Mouse (Mus musculus): ENCODE results near the gene Sumo1. TPM values are rescaled to one million over a fixed set of nuclear protein-coding genes. Genes with fewer than 3 reads are reported as not detected.

Sumo1 gene
- total and polyA plus RNA-seq, 3 experiments = 122 to 505 (median 296) TPM

DNA sequence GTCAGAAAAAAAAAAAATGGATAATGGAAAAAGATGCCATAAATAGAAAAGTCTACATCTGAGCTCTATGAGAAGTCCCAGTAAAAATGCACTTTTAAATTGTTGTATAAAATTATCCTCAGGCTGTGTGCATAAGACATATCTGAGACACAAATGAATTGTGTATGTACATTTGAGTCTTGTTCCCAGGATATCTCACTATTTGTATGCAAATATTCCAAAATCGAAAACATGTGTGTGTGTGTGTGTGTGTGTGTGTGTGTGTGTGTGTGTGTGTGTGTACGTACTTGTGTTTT lies 67.3 kb downstream of the Sumo1 start:
- no peaks in the 10 kb centered on the region for H3K27me3 ChIP-seq (replicated peaks)
- in situ Hi-C loops (cut with MboI; ENCODE audit: low pct_ligation_motif_present, low pct_unique_long_range_greater_than_20kb, low sequenced_read_pairs) = loop anchor here (25.0 kb wide), 1 partner anchor 291 kb away; no protein-coding TSS in a partner anchor
- H3K4me1 ChIP-seq (ENCODE audit: control insufficient read depth in 1 of 2, insufficient read depth in 2 of 2) = peaks cover 14 to 24% of the 10 kb centered on the region in 2 experiments
- no peak overlapping the region for H3K4me3 ChIP-seq (replicated peaks in 1 of 3; ENCODE audit: low read depth in 2 of 3, low read length in 2 of 3, poor library complexity in 1 of 3)
- no peaks in the 10 kb centered on the region for H3K79me2 ChIP-seq (replicated peaks; ENCODE audit: control insufficient read depth, extremely low read depth, insufficient read depth, poor library complexity, severe bottlenecking)
- H3K36me3 ChIP-seq (replicated peaks in 1 of 2; ENCODE audit: control insufficient read depth in 1 of 2, insufficient read depth in 1 of 2, low read length in 1 of 2) = no peaks in the 10 kb centered on the region
- dilution Hi-C loops (cut with MboI; ENCODE audit: extremely low pct_ligation_motif_present, extremely low pct_unique_long_range_greater_than_20kb, low sequenced_read_pairs) = no loop called here
- DNase-seq (ENCODE audit: extremely low read depth) = no peak
- H3K9me3 ChIP-seq (replicated peaks; ENCODE audit: low read length) = no peaks in the 10 kb centered on the region
- H3K27ac ChIP-seq (ENCODE audit: insufficient read depth, low read depth) = no peak overlapping the region
- no peak overlapping the region for H3K9ac ChIP-seq (ENCODE audit: insufficient read depth, low read depth)
- no peak overlapping the region for H3K4me2 ChIP-seq (ENCODE audit: insufficient read depth, low read depth, poor library complexity, severe bottlenecking)
- no peak for TF ChIP-seq POLR2A (IDR thresholded peaks at IDR 0.05; ENCODE audit: low read depth, low read length)
- no peak for TF ChIP-seq CTCF (conservative IDR thresholded peaks at IDR 0.05 in 1 of 2, IDR thresholded peaks at IDR 0.05 in 1 of 2; ENCODE audit: low read depth in 2 of 2, low read length in 2 of 2)
- TF ChIP-seq ETS1 (conservative IDR thresholded peaks at IDR 0.05; ENCODE audit: low read depth, low read length) = no peak
- TF ChIP-seq HCFC1 (IDR thresholded peaks at IDR 0.05; ENCODE audit: low read depth, low read length) = no peak
- no peak for TF ChIP-seq RAD21 (IDR thresholded peaks at IDR 0.05; ENCODE audit: low read depth, low read length)
- TF ChIP-seq E2F4 (IDR thresholded peaks at IDR 0.05; ENCODE audit: insufficient replicate concordance, low read depth, low read length) = no peak

DNA sequence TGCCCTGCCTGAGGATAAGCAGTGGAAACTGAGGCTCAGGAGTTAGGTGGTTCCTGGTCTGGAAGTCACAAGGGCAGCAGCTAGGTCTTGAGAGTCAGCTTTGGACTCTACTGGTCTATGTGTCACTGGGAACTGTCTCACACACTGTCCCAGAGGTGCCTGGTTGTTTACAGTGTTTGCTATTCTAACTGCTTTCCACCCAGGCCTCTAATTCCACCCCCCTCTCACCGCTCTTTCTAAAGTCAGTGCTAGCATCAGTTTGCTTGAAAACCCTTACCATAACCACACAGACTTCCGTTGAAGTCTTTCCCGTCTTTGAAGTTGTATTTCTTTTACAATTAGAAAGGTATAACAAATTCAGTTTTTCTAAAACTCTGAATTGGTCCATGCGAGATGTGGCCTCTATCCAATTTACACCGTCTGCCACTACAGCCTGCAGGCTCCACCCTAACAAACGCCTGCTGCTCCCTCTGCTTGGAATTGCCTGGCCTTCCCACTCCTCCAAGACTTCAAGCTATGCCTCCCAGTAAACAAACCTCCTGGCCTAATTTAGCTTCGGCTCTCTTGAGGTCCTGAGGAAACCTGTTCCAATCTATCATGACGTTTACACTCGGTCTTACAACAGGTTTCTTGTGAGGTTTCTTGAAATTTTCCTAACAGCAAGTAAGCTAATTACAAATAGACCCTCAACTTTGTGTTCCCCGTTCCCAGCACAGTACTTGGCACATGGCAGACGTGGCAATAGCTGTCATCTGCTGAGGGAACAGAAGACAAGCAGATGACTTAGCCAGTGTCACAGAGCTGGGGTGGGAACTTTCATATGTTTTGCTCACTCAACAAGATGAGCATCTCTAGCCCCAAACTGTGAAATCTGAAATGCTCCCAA lies 67.9 kb downstream of the Sumo1 start:
- H3K79me2 ChIP-seq (replicated peaks; ENCODE audit: control insufficient read depth, extremely low read depth, insufficient read depth, poor library complexity, severe bottlenecking) = no peaks in the 10 kb centered on the region
- no peak overlapping the region for H3K9ac ChIP-seq (ENCODE audit: insufficient read depth, low read depth)
- H3K4me3 ChIP-seq (replicated peaks in 1 of 3; ENCODE audit: low read depth in 2 of 3, low read length in 2 of 3, poor library complexity in 1 of 3) = no peak overlapping the region
- no peaks in the 10 kb centered on the region for H3K36me3 ChIP-seq (replicated peaks in 1 of 2; ENCODE audit: control insufficient read depth in 1 of 2, insufficient read depth in 1 of 2, low read length in 1 of 2)
- H3K27me3 ChIP-seq (replicated peaks) = no peaks in the 10 kb centered on the region
- in situ Hi-C loops (cut with MboI; ENCODE audit: low pct_ligation_motif_present, low pct_unique_long_range_greater_than_20kb, low sequenced_read_pairs) (loop anchor here (25.0 kb wide), 1 partner anchor 290 kb away; no protein-coding TSS in a partner anchor), dilution Hi-C loops (cut with MboI; ENCODE audit: extremely low pct_ligation_motif_present, extremely low pct_unique_long_range_greater_than_20kb, low sequenced_read_pairs) (no loop called here)
- no peak overlapping the region for H3K4me2 ChIP-seq (ENCODE audit: insufficient read depth, low read depth, poor library complexity, severe bottlenecking)
- H3K27ac ChIP-seq (ENCODE audit: insufficient read depth, low read depth) = no peak overlapping the region
- H3K4me1 ChIP-seq (ENCODE audit: control insufficient read depth in 1 of 2, insufficient read depth in 2 of 2) = peaks cover 14 to 18% of the 10 kb centered on the region in 2 experiments
- TF ChIP-seq USF1 (IDR thresholded peaks at IDR 0.05; ENCODE audit: low read depth, low read length) (no peak), MXI1 (IDR thresholded peaks at IDR 0.05; ENCODE audit: low read depth, low read length) (no peak), HCFC1 (IDR thresholded peaks at IDR 0.05; ENCODE audit: low read depth, low read length) (no peak), ZMIZ1 (IDR thresholded peaks at IDR 0.05; ENCODE audit: low read depth, low read length) (no peak), IRF4 (IDR thresholded peaks at IDR 0.05; ENCODE audit: low read depth, low read length) (no peak), ZKSCAN1 (IDR thresholded peaks at IDR 0.05; ENCODE audit: borderline replicate concordance, low read depth, low read length) (no peak), NELFE (IDR thresholded peaks at IDR 0.05; ENCODE audit: low read depth, low read length) (no peak), ZNF384 (IDR thresholded peaks at IDR 0.05; ENCODE audit: low read depth, low read length) (no peak), MEF2A (IDR thresholded peaks at IDR 0.05; ENCODE audit: borderline replicate concordance, low read depth, low read length) (no peak), BHLHE40 (IDR thresholded peaks at IDR 0.05; ENCODE audit: low read depth, low read length) (no peak), RAD21 (IDR thresholded peaks at IDR 0.05; ENCODE audit: low read depth, low read length) (no peak), POLR2AphosphoS2 (IDR thresholded peaks at IDR 0.05; ENCODE audit: low read depth, low read length) (no peak), KAT2A (IDR thresholded peaks at IDR 0.05; ENCODE audit: insufficient replicate concordance, low read length) (no peak), GABPA (IDR thresholded peaks at IDR 0.05; ENCODE audit: insufficient replicate concordance, low read depth, low read length) (no peak), EP300 (IDR thresholded peaks at IDR 0.05; ENCODE audit: low read length) (no peak), JUN (IDR thresholded peaks at IDR 0.05; ENCODE audit: insufficient read depth, low read depth, low read length) (no peak), USF2 (conservative IDR thresholded peaks at IDR 0.05; ENCODE audit: low read depth, low read length) (no peak), UBTF (IDR thresholded peaks at IDR 0.05; ENCODE audit: low read depth, low read length) (no peak), PAX5 (IDR thresholded peaks at IDR 0.05; ENCODE audit: low read length) (no peak), E2F4 (IDR thresholded peaks at IDR 0.05; ENCODE audit: insufficient replicate concordance, low read depth, low read length) (no peak)
- no peaks in the 10 kb centered on the region for H3K9me3 ChIP-seq (replicated peaks; ENCODE audit: low read length)
- no peak for DNase-seq (ENCODE audit: extremely low read depth)
